Mouse (Mus musculus): Measurements from ENCODE around the gene Ggnbp2. TPM values are rescaled to one million over a fixed set of nuclear protein-coding genes. Genes with fewer than 3 reads are reported as not detected.

Ggnbp2 gene
- 157 TPM for polyA plus RNA-seq (2017; shearing (Covaris generic))

DNA sequence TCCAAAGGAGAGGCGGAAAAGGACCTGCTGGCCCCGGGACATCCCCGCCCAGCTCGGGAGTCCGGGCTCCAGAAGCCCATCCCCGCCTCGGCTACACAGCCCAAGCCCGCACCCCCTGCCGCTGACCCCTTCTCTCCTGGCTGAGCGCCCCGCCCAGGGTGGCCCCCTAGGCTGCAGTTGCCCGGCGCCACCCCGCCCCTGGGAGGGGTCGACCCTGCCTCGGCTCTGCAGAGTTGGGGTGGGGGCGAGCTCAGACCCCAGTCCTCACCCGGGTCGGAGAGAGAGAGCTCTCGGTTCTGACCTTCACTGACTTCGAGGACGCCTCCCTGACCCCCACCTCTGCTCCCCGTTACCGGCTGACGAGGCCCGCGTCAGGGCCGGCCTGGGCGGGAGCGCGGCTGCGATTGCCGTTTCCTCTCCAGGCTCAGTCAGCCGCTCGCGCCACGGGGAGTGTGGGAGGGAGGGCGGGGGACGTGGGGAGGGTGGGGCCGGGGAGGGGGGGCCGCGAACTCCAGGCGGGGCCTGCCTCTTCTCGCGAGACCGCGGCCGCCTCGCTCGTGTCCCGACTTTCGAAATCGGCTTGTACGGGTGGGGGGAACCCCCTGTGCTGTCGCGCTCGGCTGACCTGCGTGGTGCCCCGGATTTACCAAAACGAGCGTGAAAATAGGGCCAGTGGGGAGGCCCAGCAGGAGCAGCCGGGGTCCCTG is at the start of gene Ggnbp2:
Gene Ggnbp2, minus strand, starts transcription at position 481 of the 707 bp plus-strand sequence.

DNA sequence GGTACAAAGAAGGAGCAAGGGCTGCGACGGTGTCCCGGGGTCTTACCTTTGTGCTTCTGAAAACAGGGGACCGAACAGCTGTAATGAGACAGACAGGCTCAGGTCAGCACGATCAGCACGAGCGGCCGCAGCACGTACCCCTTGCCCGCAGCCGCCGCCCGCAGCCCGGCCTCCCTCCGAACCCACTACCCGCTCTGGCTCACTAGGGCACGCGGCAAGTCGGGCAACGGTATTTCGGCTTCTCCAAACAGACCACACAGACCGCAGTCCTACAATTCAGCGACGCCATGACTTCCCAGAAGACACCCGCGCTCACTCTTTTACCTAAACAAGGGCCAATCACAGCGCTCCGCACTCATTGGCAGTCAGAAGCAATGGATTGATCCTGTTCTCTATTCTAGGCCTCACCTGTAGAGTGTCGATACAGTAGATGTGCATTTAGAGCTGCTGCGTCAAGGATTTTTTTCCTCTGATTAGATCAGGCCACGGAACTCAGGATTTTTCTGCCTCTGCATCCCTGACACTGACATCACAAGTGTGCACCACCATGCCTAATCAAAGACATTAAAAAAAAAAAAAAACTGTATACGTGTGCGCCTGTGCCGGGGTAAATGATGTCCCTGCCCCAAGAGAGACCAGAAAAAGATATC is 45.6 kb upstream of the Ggnbp2 start, which contains the start of gene Znhit3:
Gene Znhit3, minus strand, starts transcription at position 314 of the 650 bp plus-strand sequence.

GRCm38 (mm10) chr11:84879772-84880464 is 9.3 kb upstream of the Ggnbp2 start, which contains the start of the genes Myo19 and Pigw:
Myo19 (plus strand) TSS chr11:84880148.
Pigw (minus strand) TSS chr11:84880285.

GRCm38 (mm10) chr11:84828516-84829399 is 41.9 kb downstream of the Ggnbp2 start, which contains the start of gene Dhrs11:
Dhrs11 (minus strand) TSS chr11:84828994.

GRCm38 (mm10) chr11:84818961-84819692 is 51.5 kb downstream of the Ggnbp2 start, which contains the start of gene Mrm1:
Mrm1 (minus strand) TSS chr11:84819515.

Other genes with a start within 250 kb of the Ggnbp2 start
- 39.7 TPM for gene Mrm1, start 51.3 kb downstream of the Ggnbp2 start, polyA plus RNA-seq (2017; shearing (Covaris generic))
- gene Dhrs11, start 41.8 kb downstream of the Ggnbp2 start, polyA plus RNA-seq (2017; shearing (Covaris generic)) = 20.3 TPM
- 1.7 TPM for gene Myo19, start 9.3 kb upstream of the Ggnbp2 start, polyA plus RNA-seq (2017; shearing (Covaris generic))
- 4.5 TPM for gene Pigw, start 9.5 kb upstream of the Ggnbp2 start, polyA plus RNA-seq (2017; shearing (Covaris generic))
- gene Znhit3, start 45.5 kb upstream of the Ggnbp2 start, polyA plus RNA-seq (2017; shearing (Covaris generic)) = 33.2 TPM
- gene Car4, start 87.0 kb upstream of the Ggnbp2 start, polyA plus RNA-seq (2017; shearing (Covaris generic)) = not detected